Mouse (Mus musculus): Measurements from ENCODE around the gene Myb. TPM values are rescaled to one million over a fixed set of nuclear protein-coding genes. Genes with fewer than 3 reads are reported as not detected.
A peak's percentile ranks its signal among the peaks of the same experiment; 100 is the strongest.

The Myb gene
- total RNA-seq, 1 experiment from 2014 or later = 463 TPM

DNA sequence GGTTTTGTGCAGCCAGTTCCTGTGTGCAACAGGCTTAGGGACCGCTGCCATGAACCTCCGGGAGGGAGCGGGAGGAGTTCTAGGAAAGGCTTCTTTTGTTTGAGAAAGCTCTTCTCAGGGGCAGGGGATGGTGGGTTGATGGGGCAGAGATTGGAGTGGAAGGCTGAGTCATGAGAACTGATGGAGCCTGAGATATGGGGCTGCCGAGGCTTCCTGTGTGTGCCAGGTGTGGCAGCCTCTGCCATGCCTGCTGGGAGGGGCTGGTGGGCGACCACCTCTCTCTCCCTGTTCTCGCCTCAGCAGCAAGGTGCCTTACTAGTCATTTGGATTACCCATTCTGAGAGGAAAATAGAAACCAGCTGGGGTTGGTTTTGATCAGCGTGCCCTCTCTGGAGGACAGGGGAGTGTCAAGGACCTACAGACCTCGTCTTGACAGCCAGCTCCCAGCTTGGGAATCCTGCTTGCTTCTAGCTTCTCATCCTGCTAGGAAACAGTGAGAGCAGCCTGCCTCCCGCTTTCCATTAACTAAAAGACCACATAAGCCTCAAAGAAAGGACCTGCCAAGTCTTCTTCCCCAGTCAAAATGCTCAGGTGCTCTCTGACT lies 60.0 kb downstream of the Myb start:
- peak; percentile 22 to 53; a peak in 3 of 4 replicates for ATAC-seq (replicated peaks in 1 of 2; ENCODE audit: insufficient read depth in 1 of 2, low FRiP score in 2 of 2, low TSS enrichment in 1 of 2, low read depth in 1 of 2, poor library complexity in 2 of 2, severe bottlenecking in 2 of 2)

DNA sequence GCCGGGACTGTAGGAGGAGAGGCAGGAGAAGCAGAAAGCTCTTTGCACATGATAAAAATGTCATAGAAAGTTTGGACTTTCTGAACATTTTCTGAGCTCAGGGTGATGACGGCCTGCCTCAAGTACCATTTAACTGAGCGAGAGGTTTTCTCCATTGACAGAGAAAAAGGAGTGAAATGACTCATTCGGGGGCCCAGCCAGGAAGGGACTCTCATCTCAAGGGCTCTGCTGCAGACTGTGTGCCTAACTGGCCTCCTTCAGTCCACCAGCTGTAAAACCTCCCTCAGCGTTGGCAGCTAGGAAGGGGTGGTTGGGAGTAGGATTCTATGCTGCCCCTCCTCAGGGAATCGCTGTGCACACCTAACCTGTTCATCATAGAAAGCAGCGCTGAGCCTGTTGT lies 61.3 kb downstream of the Myb start:
- ATAC-seq (replicated peaks in 1 of 2; ENCODE audit: insufficient read depth in 1 of 2, low FRiP score in 2 of 2, low TSS enrichment in 1 of 2, low read depth in 1 of 2, poor library complexity in 2 of 2, severe bottlenecking in 2 of 2) = no peak

GRCm38 (mm10) chr10:21095541-21095940 lies 65.2 kb downstream of the Myb start:
- no peak for ATAC-seq (replicated peaks in 1 of 2; ENCODE audit: insufficient read depth in 1 of 2, low FRiP score in 2 of 2, low TSS enrichment in 1 of 2, low read depth in 1 of 2, poor library complexity in 2 of 2, severe bottlenecking in 2 of 2)

GRCm38 (mm10) chr10:21094896-21095295 lies 65.9 kb downstream of the Myb start:
- no peak for ATAC-seq (replicated peaks in 1 of 2; ENCODE audit: insufficient read depth in 1 of 2, low FRiP score in 2 of 2, low TSS enrichment in 1 of 2, low read depth in 1 of 2, poor library complexity in 2 of 2, severe bottlenecking in 2 of 2)

DNA sequence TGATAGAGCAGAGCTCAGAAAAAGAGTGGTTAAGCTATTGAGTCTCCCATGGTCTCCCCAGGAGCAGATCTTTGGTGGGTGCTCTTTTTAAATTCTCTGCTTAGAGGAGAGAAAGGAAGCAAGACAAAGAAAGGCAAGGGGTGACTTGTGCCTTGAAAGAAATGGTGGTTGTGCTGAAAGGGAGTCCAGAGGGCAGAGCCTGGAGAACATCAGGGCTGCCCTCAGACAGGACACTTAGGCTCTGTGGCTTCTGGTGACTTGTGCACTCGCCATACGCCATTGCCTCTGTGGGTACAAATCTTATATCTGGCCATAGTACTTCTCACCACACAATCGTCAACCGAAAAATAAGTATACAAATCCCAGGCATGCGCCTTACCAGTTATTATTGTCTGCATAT lies 67.5 kb downstream of the Myb start:
- ATAC-seq (replicated peaks in 1 of 2; ENCODE audit: insufficient read depth in 1 of 2, low FRiP score in 2 of 2, low TSS enrichment in 1 of 2, low read depth in 1 of 2, poor library complexity in 2 of 2, severe bottlenecking in 2 of 2) = no peak

GRCm38 (mm10) chr10:21092501-21093270 lies 68.1 kb downstream of the Myb start:
- no peak for ATAC-seq (replicated peaks in 1 of 2; ENCODE audit: insufficient read depth in 1 of 2, low FRiP score in 2 of 2, low TSS enrichment in 1 of 2, low read depth in 1 of 2, poor library complexity in 2 of 2, severe bottlenecking in 2 of 2)

DNA sequence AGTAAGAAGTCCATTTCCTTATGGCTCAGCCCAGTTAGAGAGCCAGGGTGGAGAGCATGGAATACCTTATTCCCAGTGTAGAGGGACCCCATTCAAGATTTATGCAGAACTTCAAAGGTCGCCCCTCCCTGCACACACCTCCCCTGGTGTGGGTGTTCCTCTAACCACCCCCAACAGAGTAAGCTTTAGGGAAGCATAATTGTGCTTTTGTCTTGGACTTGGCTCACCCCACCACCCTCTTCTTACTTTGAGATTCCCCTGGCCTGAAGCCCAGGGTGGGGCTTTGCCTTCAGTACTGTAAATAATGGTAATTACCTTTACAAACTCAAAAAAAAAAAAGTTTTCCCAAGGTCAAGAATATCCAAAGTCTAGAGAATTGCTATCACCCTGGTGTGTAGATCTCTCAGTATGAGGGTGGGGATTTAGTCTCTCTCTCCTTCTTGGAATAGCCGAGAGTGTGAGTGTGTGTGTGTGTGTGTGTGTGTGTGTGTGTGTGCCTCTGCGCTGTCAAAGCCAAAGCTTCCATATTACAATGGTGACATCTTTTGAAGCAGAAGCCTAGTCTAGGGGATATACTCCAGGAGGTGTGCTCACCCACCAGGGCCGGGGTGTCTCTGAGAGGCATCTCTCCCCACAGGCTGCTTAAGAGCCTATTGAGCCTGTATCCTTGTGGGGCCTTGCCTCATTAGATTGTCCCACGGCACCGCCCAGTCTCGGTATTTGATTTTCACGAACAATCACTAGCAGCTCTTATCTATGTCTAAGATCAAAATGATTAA lies 69.7 kb downstream of the Myb start:
- no peak for ATAC-seq (replicated peaks in 1 of 2; ENCODE audit: insufficient read depth in 1 of 2, low FRiP score in 2 of 2, low TSS enrichment in 1 of 2, low read depth in 1 of 2, poor library complexity in 2 of 2, severe bottlenecking in 2 of 2)

GRCm38 (mm10) chr10:21089541-21089940 lies 71.2 kb downstream of the Myb start:
- no peak for ATAC-seq (replicated peaks in 1 of 2; ENCODE audit: insufficient read depth in 1 of 2, low FRiP score in 2 of 2, low TSS enrichment in 1 of 2, low read depth in 1 of 2, poor library complexity in 2 of 2, severe bottlenecking in 2 of 2)

DNA sequence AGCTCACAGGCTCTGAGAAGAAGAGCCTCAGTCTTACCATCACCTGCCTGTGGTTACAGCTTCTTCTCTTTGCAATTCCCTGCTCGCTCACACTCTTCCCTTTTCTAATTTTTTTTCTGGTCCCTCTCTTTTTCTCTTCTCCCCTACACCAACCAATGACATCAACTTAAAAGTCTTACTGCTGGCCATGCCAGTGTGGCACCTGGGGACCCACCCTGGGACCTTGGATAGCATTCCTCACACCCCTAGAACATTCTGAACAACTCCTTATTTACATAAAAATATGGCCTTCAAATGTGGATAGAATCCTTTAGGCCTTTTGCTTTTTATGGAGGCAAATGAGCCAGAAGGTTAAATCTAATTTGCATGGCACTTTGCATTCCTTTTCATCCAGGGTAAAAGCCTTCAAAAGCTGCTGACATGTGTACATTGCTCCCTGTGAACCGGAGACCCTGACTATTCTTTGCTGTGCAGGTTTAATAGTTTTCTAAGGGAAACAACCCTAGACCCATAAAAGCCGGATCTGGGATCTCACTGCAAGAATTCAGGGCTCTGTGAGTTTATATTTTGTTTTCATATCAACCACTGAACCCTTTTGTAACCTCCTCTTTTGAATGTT lies 73.1 kb downstream of the Myb start:
- ATAC-seq (replicated peaks in 1 of 2; ENCODE audit: insufficient read depth in 1 of 2, low FRiP score in 2 of 2, low TSS enrichment in 1 of 2, low read depth in 1 of 2, poor library complexity in 2 of 2, severe bottlenecking in 2 of 2) = no peak

DNA sequence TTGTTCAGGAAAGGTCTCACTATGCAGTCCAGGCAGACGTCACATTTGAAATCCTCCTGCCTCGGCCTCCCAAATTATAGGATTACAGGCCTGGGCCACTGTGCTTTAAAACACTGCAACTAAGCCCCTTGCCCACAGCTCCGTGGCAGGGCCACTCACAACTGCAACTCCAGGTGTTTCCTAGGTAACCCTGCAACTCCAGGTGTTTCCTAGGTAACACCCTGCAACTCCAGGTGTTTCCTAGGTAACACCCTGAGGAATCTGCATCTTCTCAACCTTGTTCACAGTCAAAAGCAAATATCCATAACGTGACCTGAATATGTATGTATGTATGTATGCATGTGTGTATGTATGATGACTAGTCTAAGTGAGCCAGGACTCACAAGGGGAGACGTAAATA lies 75.7 kb downstream of the Myb start:
- no peak; a peak in 1 of 4 replicates for ATAC-seq (replicated peaks in 1 of 2; ENCODE audit: insufficient read depth in 1 of 2, low FRiP score in 2 of 2, low TSS enrichment in 1 of 2, low read depth in 1 of 2, poor library complexity in 2 of 2, severe bottlenecking in 2 of 2)

DNA sequence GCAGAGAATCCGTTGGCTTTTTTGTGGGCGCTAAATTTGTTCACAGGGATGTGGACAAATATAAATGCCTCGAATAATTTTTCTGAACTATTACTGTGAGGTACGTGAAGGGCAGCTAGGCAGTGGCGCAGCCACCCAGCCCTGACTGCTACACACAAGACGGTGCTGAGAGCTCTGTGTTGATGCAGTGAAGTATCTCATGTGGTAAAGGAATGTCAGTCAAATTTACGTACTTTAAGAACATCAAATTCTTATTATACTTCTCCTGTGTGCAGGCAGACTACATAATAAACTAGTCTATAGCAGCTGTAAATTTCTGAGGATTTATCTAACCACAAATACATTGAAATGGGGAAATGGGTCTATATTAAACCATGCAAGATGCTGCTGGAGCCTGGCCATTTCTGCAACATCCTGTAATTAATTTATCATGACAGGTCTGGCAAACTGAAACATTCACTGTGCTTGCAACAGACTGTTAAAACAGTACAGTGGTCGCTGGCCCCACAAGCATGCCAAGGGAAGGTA lies 77.3 kb downstream of the Myb start:
- ATAC-seq (replicated peaks in 1 of 2; ENCODE audit: insufficient read depth in 1 of 2, low FRiP score in 2 of 2, low TSS enrichment in 1 of 2, low read depth in 1 of 2, poor library complexity in 2 of 2, severe bottlenecking in 2 of 2) = peak; percentile 83 to 86

- no peak for ATAC-seq (replicated peaks in 1 of 2; ENCODE audit: insufficient read depth in 1 of 2, low FRiP score in 2 of 2, low TSS enrichment in 1 of 2, low read depth in 1 of 2, poor library complexity in 2 of 2, severe bottlenecking in 2 of 2)
Observed at GRCm38 (mm10) chr10:21082447-21082846, 78.3 kb downstream of the Myb start.

DNA sequence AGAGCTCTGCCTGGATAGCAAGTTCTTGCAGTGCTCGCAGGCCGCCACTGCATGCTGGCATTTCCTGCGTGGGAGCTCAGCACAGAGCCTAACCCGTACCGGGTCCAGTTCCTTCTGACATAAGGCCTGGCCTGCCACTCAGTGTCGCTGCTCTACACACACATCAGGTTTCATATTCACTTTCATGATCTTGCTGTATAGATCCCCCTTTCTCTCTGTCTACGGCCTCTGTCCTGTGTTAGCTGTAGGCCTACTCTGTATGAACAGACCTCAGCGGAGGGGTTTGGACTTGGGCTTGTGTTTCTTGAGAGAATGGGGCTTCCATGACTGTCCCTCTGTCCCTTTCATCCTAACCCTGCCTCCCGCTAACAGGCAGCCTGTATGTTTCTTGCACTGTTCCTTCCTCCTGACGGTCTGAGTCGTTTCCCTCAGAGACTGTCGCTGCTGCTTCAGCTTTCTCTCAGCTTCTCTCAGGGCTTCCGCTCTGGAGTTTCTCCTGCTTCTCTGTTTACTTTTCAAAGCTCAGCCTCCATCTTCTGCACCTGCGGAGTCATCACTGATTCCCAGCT lies 83.5 kb downstream of the Myb start:
- ATAC-seq (replicated peaks in 1 of 2; ENCODE audit: insufficient read depth in 1 of 2, low FRiP score in 2 of 2, low TSS enrichment in 1 of 2, low read depth in 1 of 2, poor library complexity in 2 of 2, severe bottlenecking in 2 of 2) = peak; percentile 85

- ATAC-seq (replicated peaks in 1 of 2; ENCODE audit: insufficient read depth in 1 of 2, low FRiP score in 2 of 2, low TSS enrichment in 1 of 2, low read depth in 1 of 2, poor library complexity in 2 of 2, severe bottlenecking in 2 of 2) = no peak
Observed at GRCm38 (mm10) chr10:21076731-21077130, 84.1 kb downstream of the Myb start.

GRCm38 (mm10) chr10:21076137-21076536 lies 84.6 kb downstream of the Myb start:
- ATAC-seq (replicated peaks in 1 of 2; ENCODE audit: insufficient read depth in 1 of 2, low FRiP score in 2 of 2, low TSS enrichment in 1 of 2, low read depth in 1 of 2, poor library complexity in 2 of 2, severe bottlenecking in 2 of 2) = no peak
